Mouse (Mus musculus): Measurements from ENCODE around the gene Armh3. TPM values are rescaled to one million over a fixed set of nuclear protein-coding genes. Genes with fewer than 3 reads are reported as not detected.
"Not testable (repeated sequence)": the region's sequence is repeated elsewhere in the genome, so short reads cannot be mapped to it uniquely, and the experiment has no call there.

Armh3 gene
- polyA plus RNA-seq, 1 experiment, result not detected

DNA sequence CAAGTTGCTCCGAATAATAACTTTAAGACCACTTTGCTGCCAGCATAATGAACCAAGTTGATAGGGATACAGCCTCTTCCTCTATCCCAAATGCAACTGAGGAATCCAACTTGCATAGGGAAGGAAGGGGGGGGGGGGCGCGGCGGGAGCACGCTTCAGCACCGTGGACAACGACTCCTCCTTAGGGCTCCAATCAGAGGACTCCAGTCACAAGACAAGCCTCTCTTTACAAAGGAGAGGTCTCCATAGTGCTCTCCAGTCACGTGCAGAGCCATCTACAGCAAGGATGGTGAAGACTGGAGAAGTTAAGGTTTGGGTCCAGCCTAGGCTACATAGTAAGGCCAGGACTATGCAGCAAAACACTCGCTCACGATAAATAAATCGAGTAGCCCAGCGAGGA lies 184.5 kb downstream of the Armh3 start:
- no peak overlapping the region for H3K4me3 ChIP-seq (ENCODE audit: insufficient read depth, low read depth, low read length)
- 17% methylated on average over 12 of the region's 12 CpGs for WGBS
- H3K4me1 ChIP-seq (ENCODE audit: control insufficient read depth, insufficient read depth, low read length), result peaks cover 33% of the 10 kb centered on the region
- no peak overlapping the region for H3K27ac ChIP-seq (ENCODE audit: insufficient read depth, low read depth, low read length)
- TF ChIP-seq POLR2A (IDR thresholded peaks at IDR 0.05; ENCODE audit: insufficient read depth, low read depth, low read length) (no peak), CTCF (IDR thresholded peaks at IDR 0.05; ENCODE audit: insufficient read depth, low read depth, low read length) (no peak)

DNA sequence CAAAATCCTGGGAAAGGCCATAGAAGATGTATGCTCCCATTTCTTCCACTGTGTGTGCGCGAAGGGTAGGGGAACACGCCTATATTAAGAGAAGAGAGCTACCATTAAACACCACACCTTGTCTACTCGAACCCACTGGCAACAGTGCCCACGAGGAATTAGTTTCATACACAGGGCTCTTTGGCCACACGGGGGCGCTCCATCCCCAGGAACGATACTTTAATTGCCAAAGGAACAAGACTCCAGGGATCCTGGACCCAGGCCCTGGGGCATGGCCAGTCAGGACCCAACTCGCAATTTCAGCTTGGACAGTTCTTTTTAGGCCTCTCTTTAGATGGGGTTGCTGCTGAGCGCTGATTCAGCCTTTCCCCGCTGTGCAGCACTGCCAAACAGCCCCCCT lies 185.0 kb downstream of the Armh3 start:
- WGBS, result 2% methylated on average over 11 of the region's 11 CpGs
- H3K27ac ChIP-seq (ENCODE audit: insufficient read depth, low read depth, low read length), result no peak overlapping the region
- peaks cover 28% of the 10 kb centered on the region for H3K4me1 ChIP-seq (ENCODE audit: control insufficient read depth, insufficient read depth, low read length)
- peak overlapping the region; percentile 16; the same call in 1 of the 2 replicates for H3K4me3 ChIP-seq (ENCODE audit: insufficient read depth, low read depth, low read length)
- TF ChIP-seq POLR2A (IDR thresholded peaks at IDR 0.05; ENCODE audit: insufficient read depth, low read depth, low read length) (no peak), CTCF (IDR thresholded peaks at IDR 0.05; ENCODE audit: insufficient read depth, low read depth, low read length) (peak; percentile 78)

DNA sequence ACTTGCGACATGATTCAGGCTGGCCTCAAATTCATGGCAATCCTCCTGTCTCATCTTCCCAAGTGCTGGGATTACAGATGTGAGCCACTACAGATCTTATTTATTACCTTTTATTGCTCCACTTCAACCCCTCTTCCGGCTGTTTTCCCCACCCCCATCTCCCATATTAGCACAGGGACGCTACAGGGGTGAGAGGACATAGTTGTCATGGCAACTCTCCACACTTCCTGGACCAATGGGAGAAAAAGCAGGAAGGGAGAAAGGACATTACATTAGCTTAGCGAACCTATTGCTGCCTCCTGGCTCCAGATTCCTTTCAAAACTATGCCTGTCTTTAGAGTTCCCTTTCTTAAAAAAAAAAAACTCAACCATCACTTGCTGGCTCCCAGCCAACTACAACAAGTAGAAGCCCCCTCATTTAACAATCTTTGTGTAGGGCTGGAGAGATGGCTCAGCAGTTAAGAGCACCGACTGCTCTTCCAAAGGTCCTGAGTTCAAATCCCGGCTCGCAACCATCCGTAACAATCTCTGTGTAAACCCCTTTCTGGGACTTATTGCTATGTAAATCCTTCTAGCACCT lies 185.5 kb downstream of the Armh3 start:
- TF ChIP-seq POLR2A (IDR thresholded peaks at IDR 0.05; ENCODE audit: insufficient read depth, low read depth, low read length) (no peak), CTCF (IDR thresholded peaks at IDR 0.05; ENCODE audit: insufficient read depth, low read depth, low read length) (no peak)
- 16% methylated on average over 8 of the region's 8 CpGs for WGBS
- Histone ChIP-seq H3K4me1 (ENCODE audit: control insufficient read depth, insufficient read depth, low read length) (peaks cover 25% of the 10 kb centered on the region), H3K27ac (ENCODE audit: insufficient read depth, low read depth, low read length) (no peak overlapping the region), H3K4me3 (ENCODE audit: insufficient read depth, low read depth, low read length) (no peak overlapping the region)

DNA sequence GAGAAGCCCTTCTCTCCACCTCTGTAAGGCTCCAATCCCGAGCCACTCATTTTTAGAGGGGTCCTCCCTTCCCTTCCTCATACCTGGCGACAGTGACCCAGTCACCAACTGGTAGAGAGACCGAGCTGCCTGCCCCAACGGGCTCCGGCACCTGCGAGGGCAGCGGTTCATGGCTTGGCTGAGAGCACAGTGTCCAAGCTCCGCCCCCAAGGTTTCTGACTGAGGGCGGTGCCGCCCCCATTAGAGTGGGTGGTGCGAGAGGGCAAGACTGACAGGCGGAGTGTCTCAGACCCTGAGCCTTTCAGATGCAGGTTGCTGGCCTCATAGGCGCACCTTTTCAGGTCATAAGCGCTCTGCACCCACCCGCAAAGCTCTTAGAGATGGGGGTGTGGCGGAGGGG lies 186.2 kb downstream of the Armh3 start:
- 10% methylated on average over 16 of the region's 16 CpGs for WGBS
- no peak overlapping the region for H3K27ac ChIP-seq (ENCODE audit: insufficient read depth, low read depth, low read length)
- peak overlapping the region; percentile 3 for H3K4me3 ChIP-seq (ENCODE audit: insufficient read depth, low read depth, low read length)
- TF ChIP-seq CTCF (IDR thresholded peaks at IDR 0.05; ENCODE audit: insufficient read depth, low read depth, low read length) (no peak), POLR2A (IDR thresholded peaks at IDR 0.05; ENCODE audit: insufficient read depth, low read depth, low read length) (no peak)
- peaks cover 20% of the 10 kb centered on the region for H3K4me1 ChIP-seq (ENCODE audit: control insufficient read depth, insufficient read depth, low read length)

DNA sequence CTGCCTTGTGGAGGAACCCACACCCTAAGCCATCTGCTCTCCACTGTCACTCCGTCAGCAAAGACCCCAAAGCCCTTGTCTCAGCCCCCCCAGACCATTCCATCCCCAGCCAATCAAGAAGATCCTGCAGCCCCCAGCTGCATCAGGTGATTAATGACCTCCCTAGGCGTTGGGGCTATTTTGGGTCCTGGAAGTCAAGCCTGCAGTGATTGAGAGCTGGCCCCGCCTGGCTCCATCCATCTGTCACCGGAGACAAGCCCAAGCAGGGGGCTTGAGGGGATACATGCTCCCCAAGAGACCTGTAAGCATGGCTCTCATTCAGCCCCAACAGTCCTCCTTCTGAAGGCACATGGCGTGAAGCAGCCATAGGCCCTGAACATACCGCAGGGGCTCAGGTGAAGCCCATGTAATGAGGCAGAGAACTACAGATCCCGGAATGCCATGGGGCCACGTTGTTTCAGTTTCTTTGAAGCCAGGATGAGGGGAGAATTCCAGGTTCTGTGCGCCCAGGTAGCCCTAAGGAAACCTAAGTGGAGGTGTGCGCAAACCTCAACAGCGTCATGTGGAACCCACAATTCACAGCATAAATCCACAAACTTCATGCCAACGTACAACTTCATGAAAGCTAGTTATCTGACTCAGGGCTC lies 187.1 kb downstream of the Armh3 start:
- H3K4me1 ChIP-seq (ENCODE audit: control insufficient read depth, insufficient read depth, low read length), result peaks cover 17% of the 10 kb centered on the region
- 83% methylated on average over 12 of the region's 12 CpGs for WGBS
- no peak overlapping the region for H3K27ac ChIP-seq (ENCODE audit: insufficient read depth, low read depth, low read length)
- no peak overlapping the region for H3K4me3 ChIP-seq (ENCODE audit: insufficient read depth, low read depth, low read length)
- no peak for TF ChIP-seq CTCF (IDR thresholded peaks at IDR 0.05; ENCODE audit: insufficient read depth, low read depth, low read length)
- no peak for TF ChIP-seq POLR2A (IDR thresholded peaks at IDR 0.05; ENCODE audit: insufficient read depth, low read depth, low read length)

DNA sequence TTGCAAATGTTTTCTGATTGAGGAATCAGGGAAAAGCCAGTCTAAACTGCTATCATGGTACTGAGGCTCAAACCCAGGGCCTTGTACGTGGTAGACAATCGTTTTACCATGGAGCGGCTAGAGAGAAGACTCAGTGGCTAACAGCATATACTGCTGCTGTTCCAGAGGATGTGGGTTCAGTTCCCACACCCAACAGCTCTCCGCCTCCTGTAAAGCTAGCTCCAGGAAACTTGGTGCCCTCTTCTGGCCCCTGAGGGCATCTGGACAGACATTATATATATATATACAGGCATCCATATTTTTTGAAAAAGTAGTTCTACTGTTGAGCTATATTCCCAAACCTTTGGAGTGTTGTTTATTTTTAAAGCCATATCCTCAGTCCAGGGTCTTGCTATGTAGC lies 190.6 kb downstream of the Armh3 start:
- H3K27ac ChIP-seq (ENCODE audit: insufficient read depth, low read depth, low read length), result no peak overlapping the region
- H3K4me3 ChIP-seq (ENCODE audit: insufficient read depth, low read depth, low read length), result no peak overlapping the region
- TF ChIP-seq POLR2A (IDR thresholded peaks at IDR 0.05; ENCODE audit: insufficient read depth, low read depth, low read length) (no peak), CTCF (IDR thresholded peaks at IDR 0.05; ENCODE audit: insufficient read depth, low read depth, low read length) (no peak)
- 92% methylated on average over 4 of the region's 4 CpGs for WGBS
- peaks cover 10% of the 10 kb centered on the region; the same call in 1 of the 2 replicates for H3K4me1 ChIP-seq (ENCODE audit: control insufficient read depth, insufficient read depth, low read length)

DNA sequence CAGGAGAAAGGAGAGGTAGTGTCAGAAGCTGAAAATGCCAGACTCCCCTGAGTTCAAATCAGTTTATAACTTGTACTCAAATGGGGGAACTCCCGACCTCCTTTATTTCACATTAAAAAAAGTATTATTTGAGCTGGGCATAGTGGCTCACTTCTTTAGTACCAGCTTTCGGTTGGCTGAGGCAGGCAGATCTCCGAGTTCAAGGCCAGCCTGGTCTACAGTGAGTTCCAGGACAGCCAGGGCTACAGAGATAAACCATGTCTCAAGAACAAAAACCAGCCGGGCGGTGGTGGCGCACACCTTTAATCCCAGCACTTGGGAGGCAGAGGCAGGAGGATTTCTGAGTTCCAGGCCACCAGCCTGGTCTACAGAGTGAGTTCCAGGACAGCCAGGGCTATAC lies 192.5 kb downstream of the Armh3 start:
- H3K4me1 ChIP-seq (ENCODE audit: control insufficient read depth, insufficient read depth, low read length); H3K4me3 ChIP-seq (ENCODE audit: insufficient read depth, low read depth, low read length); H3K27ac ChIP-seq (ENCODE audit: insufficient read depth, low read depth, low read length): not testable (repeated sequence)
- WGBS, result 89% methylated on average over 6 of the region's 6 CpGs

DNA sequence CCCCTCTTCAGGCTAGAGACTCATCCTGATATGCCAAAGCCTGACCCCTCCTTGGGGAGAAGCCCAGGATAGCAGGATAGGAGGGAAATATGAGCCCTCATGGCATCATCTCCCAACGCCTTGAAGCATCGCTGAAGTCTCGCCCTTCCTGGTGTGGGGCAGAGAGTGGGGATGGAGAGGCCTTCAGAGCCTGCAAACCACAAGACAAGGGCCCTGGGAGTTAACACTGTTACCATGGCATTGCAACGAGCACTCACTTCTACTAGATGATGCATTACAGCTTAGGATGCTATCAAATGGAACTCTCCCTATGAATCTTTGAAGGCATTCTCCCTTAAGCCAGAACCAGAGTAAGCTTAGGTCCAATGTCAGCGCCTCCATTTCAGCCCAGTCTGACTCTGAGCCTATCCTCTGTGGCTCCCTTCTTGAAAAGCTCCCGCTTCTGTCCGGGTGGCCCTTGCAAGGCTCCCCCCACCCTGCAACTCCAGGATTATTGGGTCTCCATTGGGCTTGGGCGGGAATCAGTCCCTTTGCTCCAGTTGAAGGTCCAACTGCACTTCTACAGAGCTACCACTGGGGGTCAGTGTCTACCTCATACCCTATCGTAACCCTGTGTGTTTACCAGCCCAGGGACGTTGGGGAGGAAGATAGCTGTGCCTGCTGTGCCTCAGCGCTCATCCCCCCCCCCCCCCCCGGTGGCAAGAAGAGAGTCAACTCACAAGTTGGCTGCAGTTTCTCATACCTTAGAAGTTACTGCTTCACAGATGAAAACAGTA lies 193.5 kb downstream of the Armh3 start:
- Histone ChIP-seq H3K4me3 (ENCODE audit: insufficient read depth, low read depth, low read length) (no peak overlapping the region), H3K4me1 (ENCODE audit: control insufficient read depth, insufficient read depth, low read length) (0 out of 2 replicates have a peak, but pooled peaks cover 5% of the 10 kb centered on the region), H3K27ac (ENCODE audit: insufficient read depth, low read depth, low read length) (no peak overlapping the region)
- TF ChIP-seq CTCF (IDR thresholded peaks at IDR 0.05; ENCODE audit: insufficient read depth, low read depth, low read length) (no peak; the same call in 1 of the 2 replicates), POLR2A (IDR thresholded peaks at IDR 0.05; ENCODE audit: insufficient read depth, low read depth, low read length) (no peak)
- 31% methylated on average over 12 of the region's 12 CpGs for WGBS

DNA sequence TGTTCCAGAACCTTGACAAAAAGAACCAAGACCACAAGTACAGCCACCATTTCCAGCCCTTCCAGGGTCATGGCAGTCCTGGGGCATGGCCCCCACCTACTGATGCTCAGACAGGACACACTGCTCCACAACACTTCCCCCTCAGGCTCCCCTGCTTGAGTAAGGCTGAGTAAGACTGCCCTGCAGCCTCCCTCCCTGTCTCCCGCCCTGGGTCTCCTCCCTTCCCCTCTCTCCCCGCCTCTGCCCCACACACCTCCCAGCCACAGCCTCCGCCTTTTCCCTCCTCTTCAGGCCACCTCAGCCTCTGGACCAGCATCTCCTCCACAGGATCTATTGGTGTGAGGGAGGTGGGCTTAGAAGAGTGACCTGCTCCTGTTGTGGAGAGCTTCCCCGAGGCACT lies 194.9 kb downstream of the Armh3 start:
- WGBS, result 43% methylated on average over 4 of the region's 4 CpGs
- H3K4me1 ChIP-seq (ENCODE audit: control insufficient read depth, insufficient read depth, low read length), result 0 out of 2 replicates have a peak, but pooled peaks cover 5% of the 10 kb centered on the region
- TF ChIP-seq CTCF (IDR thresholded peaks at IDR 0.05; ENCODE audit: insufficient read depth, low read depth, low read length), result no peak
- no peak for TF ChIP-seq POLR2A (IDR thresholded peaks at IDR 0.05; ENCODE audit: insufficient read depth, low read depth, low read length)
- H3K4me3 ChIP-seq (ENCODE audit: insufficient read depth, low read depth, low read length), result no peak overlapping the region
- no peak overlapping the region for H3K27ac ChIP-seq (ENCODE audit: insufficient read depth, low read depth, low read length)

All from olfactory bulb, adult 2 months (tissue).